ENCODE assay signal across 8 mouse cellular contexts in genomic region chr6:57743333-57743732, GRCm38 (mm10). TPM values are rescaled to one million over a fixed set of nuclear protein-coding genes. Genes with fewer than 3 reads are reported as not detected.
DNase-seq lines count a peak whose midpoint lies in the region; ATAC-seq lines count a peak whose summit lies in the region.

No protein-coding gene starts in this region.

- H3K36me3 ChIP-seq in midbrain, embryonic 16.5 days (ENCODE audit: control insufficient read depth, insufficient read depth, low read length) = peaks cover 8% of the 10 kb centered on the region; the same call in 1 of the 2 replicates
- H3K36me3 ChIP-seq in midbrain, embryonic 10.5 days = peaks cover 2% of the 10 kb centered on the region; the same call in 1 of the 2 replicates

- DNase-seq in adrenal gland, postnatal 10 days = peak; percentile 31
- no peak for DNase-seq in adrenal gland, postnatal 4 days (ENCODE audit: low spot score in 2 of 2)
- DNase-seq in midbrain, embryonic 10.5 days (ENCODE audit: low spot score) = no peak
- peak; percentile 4 for DNase-seq in kidney, postnatal 14 days
- peak; percentile 9 for DNase-seq in retina, postnatal 7 days (ENCODE audit: low read depth, low spot score)
- no peak for DNase-seq in urinary bladder, postnatal 25 days (ENCODE audit: low spot score)
- no peak for DNase-seq in layer of hippocampus, adult 18-20 months (ENCODE audit: low spot score in 2 of 2)

- ATAC-seq in midbrain, embryonic 16.5 days = 0 out of 2 replicates have a peak, but pooled peaks have one; percentile 48

- H3K9me3 ChIP-seq in midbrain, embryonic 16.5 days (replicated peaks; ENCODE audit: control insufficient read depth, low read length, poor library complexity, severe bottlenecking) = no peaks in the 10 kb centered on the region
- H3K9me3 ChIP-seq in midbrain, embryonic 10.5 days (replicated peaks) = no peaks in the 10 kb centered on the region

- no peak overlapping the region for H3K4me3 ChIP-seq in midbrain, embryonic 16.5 days (ENCODE audit: low read depth, low read length)
- no peak overlapping the region for H3K4me3 ChIP-seq in midbrain, embryonic 10.5 days

- no peak overlapping the region for H3K27ac ChIP-seq in midbrain, embryonic 16.5 days (ENCODE audit: low read length)
- no peak overlapping the region for H3K27ac ChIP-seq in midbrain, embryonic 10.5 days (replicated peaks)

- H3K4me2 ChIP-seq in midbrain, embryonic 16.5 days (ENCODE audit: low read length) = no peak overlapping the region

- H3K4me1 ChIP-seq in midbrain, embryonic 16.5 days (ENCODE audit: control insufficient read depth, insufficient read depth, low read length) = no peaks in the 10 kb centered on the region
- H3K4me1 ChIP-seq in midbrain, embryonic 10.5 days = no peaks in the 10 kb centered on the region

- 77% methylated on average over 2 of the region's 2 CpGs for WGBS in midbrain, embryonic 16.5 days
- WGBS in midbrain, embryonic 10.5 days = 76% methylated on average over 2 of the region's 2 CpGs

- H3K9ac ChIP-seq in midbrain, embryonic 16.5 days (ENCODE audit: low read depth, low read length) = no peak overlapping the region

- no peaks in the 10 kb centered on the region for H3K27me3 ChIP-seq in midbrain, embryonic 16.5 days (ENCODE audit: control insufficient read depth, insufficient read depth, low read depth, low read length)
- H3K27me3 ChIP-seq in midbrain, embryonic 10.5 days (ENCODE audit: low read depth, poor library complexity, severe bottlenecking) = no peaks in the 10 kb centered on the region

RNA-seq across cellular contexts. Expression of gene Lancl2, which starts 41.0 kb away (rescaled TPM):
- total RNA-seq in adrenal gland, postnatal 10 days (2021) = 10 to 100 TPM; 20.2 to 22.2 TPM
- total RNA-seq in adrenal gland, postnatal 4 days (2021) = 10 to 100 TPM; 28.9 to 29.4 TPM
- 104 and 105 TPM in 2 replicates for polyA plus RNA-seq in midbrain, embryonic 16.5 days (2015; fragmentation: Nextera tagmentation; extraction: Ambion mirVana)
- 39.3 and 45.7 TPM in 2 replicates for polyA plus RNA-seq in midbrain, embryonic 10.5 days (2016; fragmentation: Nextera tagmentation; extraction: Ambion mirVana)
- 10 to 100 TPM; 79.8 to 83.1 TPM for total RNA-seq in layer of hippocampus, adult 18-20 months (2021)

RNA-seq across cellular contexts. Expression of gene Pyurf, which starts 51.5 kb away (rescaled TPM):
- total RNA-seq in adrenal gland, postnatal 10 days (2021) = 10 to 100 TPM; 19.4 to 24.0 TPM
- 10 to 100 TPM; 13.8 to 14.5 TPM for total RNA-seq in adrenal gland, postnatal 4 days (2021)
- polyA plus RNA-seq in midbrain, embryonic 16.5 days (2015; fragmentation: Nextera tagmentation; extraction: Ambion mirVana) = 13.9 and 15.5 TPM in 2 replicates
- 17.7 and 18.8 TPM in 2 replicates for polyA plus RNA-seq in midbrain, embryonic 10.5 days (2016; fragmentation: Nextera tagmentation; extraction: Ambion mirVana)
- 1 to 10 TPM; 7.8 to 9.2 TPM for total RNA-seq in layer of hippocampus, adult 18-20 months (2021)

Comparison
In these comparisons a context has a peak if more than half of its experiments do, and no peak if none do; other contexts are left out.
1. DNase-seq: peak in adrenal gland, postnatal 10 days (single experiment), kidney, postnatal 14 days (single experiment) and retina, postnatal 7 days (single experiment); none in adrenal gland, postnatal 4 days (0 of 2), midbrain, embryonic 10.5 days (single experiment), urinary bladder, postnatal 25 days (single experiment) and layer of hippocampus, adult 18-20 months (0 of 2).